ENCODE assay signal across 12 mouse cellular contexts in the genomic region with DNA sequence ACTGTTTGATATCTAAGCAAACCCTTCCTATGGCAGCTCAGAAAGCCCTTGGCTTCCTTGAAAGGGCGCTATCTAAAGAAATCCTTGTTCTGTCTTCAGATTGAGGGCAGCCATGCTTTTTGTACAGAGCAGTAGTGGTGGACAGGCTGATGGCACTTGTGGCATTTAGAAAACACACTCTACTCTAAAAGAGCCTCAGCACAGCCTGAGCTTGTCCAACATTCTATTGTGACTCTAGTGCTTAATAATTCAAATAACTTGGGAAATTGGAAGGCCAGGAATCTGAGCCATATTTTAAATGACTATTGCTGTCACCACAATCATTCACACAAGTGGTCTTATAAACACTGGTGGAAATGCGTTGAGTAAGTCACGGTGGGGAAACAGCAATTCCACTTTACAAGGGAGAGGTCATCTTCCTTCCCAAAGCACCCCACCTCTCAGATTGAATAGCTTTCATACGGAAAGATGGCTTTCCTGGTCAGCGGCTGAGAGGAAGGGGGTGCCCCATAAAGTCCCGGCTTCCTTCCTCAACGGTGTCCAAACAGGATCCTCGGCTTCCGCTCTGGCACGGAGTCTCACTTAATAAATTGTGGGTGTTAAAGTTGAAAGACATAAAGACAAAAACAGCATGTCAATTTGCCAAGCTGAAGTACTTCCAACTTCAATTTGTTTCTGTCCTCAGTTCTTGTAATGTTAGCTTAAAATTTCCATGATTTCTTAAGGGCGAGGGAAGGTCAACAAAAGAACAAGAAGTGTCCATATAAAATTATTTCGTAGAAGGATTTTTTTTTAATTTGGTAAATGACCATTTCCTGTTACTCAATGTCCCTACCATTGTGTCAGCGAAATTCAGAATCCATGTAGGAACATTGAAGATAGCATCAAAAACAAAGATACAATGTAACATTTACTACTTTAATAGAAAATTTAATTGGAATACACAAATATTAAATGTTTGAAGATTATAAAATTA.
DNase-seq lines count a peak whose midpoint lies in the region; ATAC-seq and TF ChIP-seq lines count a peak whose summit lies in the region.
"Had no signal": no experiment of that assay in that cellular context is flagged by ENCODE, and none has a peak within 500 bp of the region (broad histone marks: within the 10 kb centered on the region; RNA-seq: fewer than 3 reads in every experiment).

No protein-coding gene starts in this region.

- DNase-seq in kidney, adult 11 months = peak; percentile 82
- DNase-seq in heart, postnatal 0 days (ENCODE audit: low spot score) = peak; percentile 9
- peak; percentile 85 to 91 for DNase-seq in kidney, postnatal 25 days
- peak; percentile 79 for DNase-seq in lung, postnatal 36 days
- DNase-seq in testis, postnatal 14 days (ENCODE audit: low spot score) = no peak
- no peak for DNase-seq in right cerebral cortex, postnatal 14 days
- DNase-seq in Muller cell, postnatal 12 days (ENCODE audit: inconsistent ontology term) = no peak

- H3K9me3 ChIP-seq in kidney, embryonic 14.5 days (ENCODE audit: control insufficient read depth, low read length) = no peaks in the 10 kb centered on the region
- no peaks in the 10 kb centered on the region for H3K9me3 ChIP-seq in heart, postnatal 0 days (replicated peaks; ENCODE audit: control insufficient read depth, low read length)
- H3K9me3 ChIP-seq: intestine, embryonic 15.5 days; limb, embryonic 13.5 days; midbrain, embryonic 15.5 days had no signal

- no peak overlapping the region for H3K9ac ChIP-seq in kidney, embryonic 14.5 days (ENCODE audit: low read depth, low read length)
- no peak overlapping the region for H3K9ac ChIP-seq in heart, postnatal 0 days (replicated peaks; ENCODE audit: low read depth, low read length)
- H3K9ac ChIP-seq: intestine, embryonic 15.5 days; limb, embryonic 13.5 days; midbrain, embryonic 15.5 days had no signal

- H3K4me3 ChIP-seq in kidney, embryonic 14.5 days (ENCODE audit: low read length) = no peak overlapping the region
- no peak overlapping the region for H3K4me3 ChIP-seq in heart, postnatal 0 days (ENCODE audit: low read depth, low read length)
- H3K4me3 ChIP-seq: intestine, embryonic 15.5 days; limb, embryonic 13.5 days; midbrain, embryonic 15.5 days had no signal

- no peaks in the 10 kb centered on the region for H3K36me3 ChIP-seq in kidney, embryonic 14.5 days (ENCODE audit: control insufficient read depth, insufficient read depth, low read length)
- no peaks in the 10 kb centered on the region for H3K36me3 ChIP-seq in heart, postnatal 0 days (replicated peaks; ENCODE audit: control insufficient read depth, insufficient read depth, low read length)
- H3K36me3 ChIP-seq: intestine, embryonic 15.5 days; limb, embryonic 13.5 days; midbrain, embryonic 15.5 days had no signal

- WGBS in kidney, embryonic 14.5 days = 58% methylated on average over 13 of the region's 13 CpGs
- WGBS in heart, postnatal 0 days = 60% methylated on average over 13 of the region's 13 CpGs

- H3K4me2 ChIP-seq in kidney, embryonic 14.5 days (replicated peaks; ENCODE audit: low read depth, low read length) = no peak overlapping the region
- no peak overlapping the region for H3K4me2 ChIP-seq in heart, postnatal 0 days (ENCODE audit: low read depth, low read length)
- H3K4me2 ChIP-seq: intestine, embryonic 15.5 days; limb, embryonic 13.5 days; midbrain, embryonic 15.5 days had no signal

- no peak for ATAC-seq in kidney, embryonic 14.5 days (ENCODE audit: low FRiP score, low TSS enrichment)
- ATAC-seq in heart, postnatal 0 days (ENCODE audit: insufficient read depth, low read depth) = no peak
- ATAC-seq: intestine, embryonic 15.5 days; midbrain, embryonic 15.5 days; Patski had no signal

- H3K27ac ChIP-seq in kidney, embryonic 14.5 days (ENCODE audit: low read depth, low read length) = no peak overlapping the region
- no peak overlapping the region for H3K27ac ChIP-seq in heart, postnatal 0 days (ENCODE audit: low read depth)
- H3K27ac ChIP-seq: intestine, embryonic 15.5 days; limb, embryonic 13.5 days; midbrain, embryonic 15.5 days had no signal

- H3K27me3 ChIP-seq in kidney, embryonic 14.5 days (ENCODE audit: control insufficient read depth, insufficient read depth, low read length) = no peaks in the 10 kb centered on the region
- no peaks in the 10 kb centered on the region for H3K27me3 ChIP-seq in heart, postnatal 0 days (ENCODE audit: control insufficient read depth, insufficient read depth, low read length)
- H3K27me3 ChIP-seq: intestine, embryonic 15.5 days; limb, embryonic 13.5 days; midbrain, embryonic 15.5 days; Patski had no signal

- no peaks in the 10 kb centered on the region for H3K4me1 ChIP-seq in kidney, embryonic 14.5 days (ENCODE audit: control insufficient read depth, insufficient read depth, low read length)
- no peaks in the 10 kb centered on the region; the same call in 1 of the 2 replicates for H3K4me1 ChIP-seq in heart, postnatal 0 days (ENCODE audit: control insufficient read depth, insufficient read depth)
- H3K4me1 ChIP-seq: intestine, embryonic 15.5 days; midbrain, embryonic 15.5 days had no signal

- no peak for TF ChIP-seq CTCF in heart, postnatal 0 days (IDR thresholded peaks at IDR 0.05; ENCODE audit: low read depth)

- peak; percentile 75; the same call in 1 of the 2 replicates for TF ChIP-seq EP300 in heart, postnatal 0 days (IDR thresholded peaks at IDR 0.05; ENCODE audit: low read depth)

Comparison
In these comparisons a context has a peak if more than half of its experiments do, and no peak if none do; other contexts are left out.
1. DNase-seq: peak in kidney, adult 11 months (single experiment), heart, postnatal 0 days (single experiment), kidney, postnatal 25 days (2 of 2) and lung, postnatal 36 days (single experiment); none in testis, postnatal 14 days (single experiment), right cerebral cortex, postnatal 14 days (single experiment) and Muller cell, postnatal 12 days (single experiment).